8 mouse cellular contexts compared by ENCODE assay signal in the genomic region with DNA sequence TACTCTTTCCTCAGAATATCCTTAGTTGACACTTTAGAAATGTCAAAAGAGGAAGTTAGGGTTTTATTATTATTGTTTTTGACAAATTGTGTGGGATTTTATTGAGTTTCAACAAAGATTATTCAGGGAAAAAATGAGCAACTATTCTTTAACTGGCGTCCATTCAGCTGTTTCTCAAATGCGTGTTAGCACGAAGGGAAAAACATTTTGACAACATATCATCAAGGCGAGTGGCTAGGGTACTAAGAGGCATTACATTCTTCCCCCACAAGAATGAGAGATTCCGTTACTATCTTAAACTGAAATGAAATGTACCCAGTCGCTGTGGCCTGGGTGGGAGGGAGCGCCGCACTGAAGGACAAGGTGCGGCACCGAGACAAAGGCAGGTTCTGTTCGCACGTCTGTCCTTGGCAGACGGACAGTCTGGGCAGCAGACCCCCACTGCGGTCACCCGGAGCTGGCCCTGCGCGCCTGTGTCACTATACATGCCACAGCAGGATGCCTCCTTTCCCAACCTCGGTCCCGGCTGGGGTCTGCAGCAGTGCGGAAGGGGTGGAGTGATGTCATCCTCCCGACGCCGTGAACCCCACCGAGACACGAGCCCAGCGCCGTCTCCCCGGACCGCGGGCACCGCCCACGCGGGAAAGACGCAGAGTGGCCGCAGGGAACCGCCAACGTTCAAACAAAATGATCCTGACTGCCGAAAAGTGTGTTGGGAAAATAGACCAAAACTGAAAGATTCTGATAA. TPM values are rescaled to one million over a fixed set of nuclear protein-coding genes. Genes with fewer than 3 reads are reported as not detected.
DNase-seq lines count a peak whose midpoint lies in the region; ATAC-seq and TF ChIP-seq lines count a peak whose summit lies in the region.
"Not testable (repeated sequence)": the region's sequence is repeated elsewhere in the genome, so short reads cannot be mapped to it uniquely, and the experiment has no call there.

No protein-coding gene starts in this region.

- not testable (repeated sequence) for H3K4me1 ChIP-seq in E14TG2a.4 (replicated peaks; ENCODE audit: low read depth, low read length); cerebellum, adult 2 months (ENCODE audit: control insufficient read depth, insufficient read depth, low read length); forebrain, embryonic 14.5 days (ENCODE audit: control insufficient read depth, insufficient read depth, low read length); lung, adult 2 months (ENCODE audit: control insufficient read depth, insufficient read depth, low read length); neural tube, embryonic 13.5 days (replicated peaks)

- intact Hi-C loops in heart, postnatal 36 days (cut with DNase I) = not testable (repeated sequence)

- peak; percentile 74 to 81 for DNase-seq in cerebellum, adult 2 months
- DNase-seq in forebrain, embryonic 14.5 days (ENCODE audit: low spot score) = peak; percentile 47
- peak; percentile 58 to 66 for DNase-seq in heart, postnatal 36 days
- DNase-seq in kidney, postnatal 4 days = peak; percentile 70 to 79
- peak; percentile 54 for DNase-seq in lung, adult 2 months
- DNase-seq in testis, postnatal 10 days (ENCODE audit: low spot score) = peak; percentile 79

- H3K4me2 ChIP-seq in forebrain, embryonic 14.5 days (ENCODE audit: low read length) = peak overlapping the region; percentile 45
- H3K4me2 ChIP-seq in neural tube, embryonic 13.5 days = peak overlapping the region; percentile 56

- under 1% methylated on average over 38 of the region's 38 CpGs for WGBS in cerebellum, adult 2 months
- WGBS in forebrain, embryonic 14.5 days = 3% methylated on average over 37 of the region's 38 CpGs
- 2% methylated on average over 38 of the region's 38 CpGs for WGBS in lung, adult 2 months
- 3% methylated on average over 38 of the region's 38 CpGs for WGBS in neural tube, embryonic 13.5 days

- not testable (repeated sequence) for H3K27me3 ChIP-seq in E14TG2a.4 (ENCODE audit: insufficient read depth, low read length); cerebellum, adult 2 months (ENCODE audit: control insufficient read depth, insufficient read depth, low read length); forebrain, embryonic 14.5 days (replicated peaks; ENCODE audit: control insufficient read depth, insufficient read depth, low read length); neural tube, embryonic 13.5 days

- H3K27ac ChIP-seq in cerebellum, adult 2 months (ENCODE audit: insufficient read depth, low read length) = peak overlapping the region; percentile 61; the same call in 1 of the 2 replicates
- H3K27ac ChIP-seq in forebrain, embryonic 14.5 days (ENCODE audit: low read depth, low read length) = not testable (repeated sequence)
- H3K27ac ChIP-seq in neural tube, embryonic 13.5 days (replicated peaks) = peak overlapping the region; percentile 79

- H3K4me3 ChIP-seq in E14TG2a.4 (replicated peaks; ENCODE audit: low read length) = peak overlapping the region; percentile 69
- H3K4me3 ChIP-seq in cerebellum, adult 2 months (replicated peaks; ENCODE audit: insufficient read depth, low read depth, low read length) = peak overlapping the region; percentile 54
- peak overlapping the region; percentile 32 for H3K4me3 ChIP-seq in forebrain, embryonic 14.5 days (ENCODE audit: low read depth, low read length)
- peak overlapping the region; percentile 23 for H3K4me3 ChIP-seq in lung, adult 2 months (replicated peaks; ENCODE audit: extremely low read depth, low read depth, low read length)
- peak overlapping the region; percentile 45 for H3K4me3 ChIP-seq in neural tube, embryonic 13.5 days

- not testable (repeated sequence) for H3K9me3 ChIP-seq in E14TG2a.4 (ENCODE audit: low read length); forebrain, embryonic 14.5 days (replicated peaks; ENCODE audit: control insufficient read depth, low read length); neural tube, embryonic 13.5 days

- not testable (repeated sequence) for H3K9ac ChIP-seq in forebrain, embryonic 14.5 days (ENCODE audit: low read length)
- peak overlapping the region; percentile 70 for H3K9ac ChIP-seq in neural tube, embryonic 13.5 days

- not testable (repeated sequence) for TF ChIP-seq POLR2A in cerebellum, adult 2 months (IDR thresholded peaks at IDR 0.05; ENCODE audit: borderline replicate concordance, insufficient read depth, low read length); lung, adult 2 months (IDR thresholded peaks at IDR 0.05; ENCODE audit: borderline replicate concordance, extremely low read depth, low read depth, low read length)

- peak; percentile 57 for ATAC-seq in forebrain, embryonic 14.5 days
- ATAC-seq in neural tube, embryonic 13.5 days (ENCODE audit: low read depth) = peak; percentile 72

- not testable (repeated sequence) for H3K36me3 ChIP-seq in E14TG2a.4 (ENCODE audit: insufficient read depth, low read length); forebrain, embryonic 14.5 days (ENCODE audit: control insufficient read depth, insufficient read depth, low read length); neural tube, embryonic 13.5 days

- TF ChIP-seq CTCF in E14TG2a.4 (conservative IDR thresholded peaks at IDR 0.05; ENCODE audit: low read length); cerebellum, adult 2 months (IDR thresholded peaks at IDR 0.05; ENCODE audit: borderline replicate concordance, insufficient read depth, low read depth, low read length); lung, adult 2 months (IDR thresholded peaks at IDR 0.05; ENCODE audit: insufficient read depth, low read length): not testable (repeated sequence)

RNA-seq across cellular contexts. Expression of a gene that starts 0.7 kb away (rescaled TPM):
- polyA plus RNA-seq in cerebellum, adult 2 months (2012; rRNA removed) = 18.7 and 19.9 TPM in 2 replicates
- polyA plus RNA-seq in forebrain, embryonic 14.5 days (2014; fragmentation: Nextera tagmentation; extraction: Ambion mirVana) = 39.4 and 40.7 TPM in 2 replicates
- total RNA-seq in heart, postnatal 36 days (2021) = 1 to 10 TPM; 1.2 TPM
- 2.1 and 3.0 TPM in 2 replicates for polyA plus RNA-seq in lung, adult 2 months (2012; rRNA removed)
- polyA plus RNA-seq in neural tube, embryonic 13.5 days (2015; fragmentation: Nextera tagmentation; extraction: Ambion mirVana) = 55.6 and 56.5 TPM in 2 replicates

RNA-seq across cellular contexts. Expression of a gene that starts 59.9 kb away (rescaled TPM):
- polyA plus RNA-seq in cerebellum, adult 2 months (2012; rRNA removed) = 83.8 and 86.6 TPM in 2 replicates
- polyA plus RNA-seq in forebrain, embryonic 14.5 days (2014; fragmentation: Nextera tagmentation; extraction: Ambion mirVana) = 24.5 and 35.5 TPM in 2 replicates
- total RNA-seq in heart, postnatal 36 days (2021) = 1 to 10 TPM; 8.9 to 9.7 TPM
- polyA plus RNA-seq in lung, adult 2 months (2012; rRNA removed) = 17.0 and 19.1 TPM in 2 replicates
- 35.8 and 38.5 TPM in 2 replicates for polyA plus RNA-seq in neural tube, embryonic 13.5 days (2015; fragmentation: Nextera tagmentation; extraction: Ambion mirVana)
